Mouse (Mus musculus): ENCODE results near the gene Mex3a. TPM values are rescaled to one million over a fixed set of nuclear protein-coding genes. Genes with fewer than 3 reads are reported as not detected.

Mex3a gene
- polyA plus RNA-seq, 1 experiment from 2014 or later: 37.7 TPM

- no peak for ATAC-seq (ENCODE audit: insufficient number of reproducible peaks, insufficient read depth, low FRiP score, low TSS enrichment)
- Histone ChIP-seq H3K4me1 (peaks cover 43% of the 10 kb centered on the region), H3K4me3 (no peak overlapping the region), H3K27ac (peak overlapping the region; percentile 72), H3K4me2 (replicated peaks) (no peak overlapping the region), H3K36me3 (peaks cover 37% of the 10 kb centered on the region), H3K9me3 (no peaks in the 10 kb centered on the region), H3K27me3 (no peaks in the 10 kb centered on the region), H3K9ac (no peak overlapping the region)
- 79% methylated on average over 6 of the region's 7 CpGs for WGBS
Observed at GRCm38 (mm10) chr3:88541622-88542401, 9.6 kb downstream of the Mex3a start.

DNA sequence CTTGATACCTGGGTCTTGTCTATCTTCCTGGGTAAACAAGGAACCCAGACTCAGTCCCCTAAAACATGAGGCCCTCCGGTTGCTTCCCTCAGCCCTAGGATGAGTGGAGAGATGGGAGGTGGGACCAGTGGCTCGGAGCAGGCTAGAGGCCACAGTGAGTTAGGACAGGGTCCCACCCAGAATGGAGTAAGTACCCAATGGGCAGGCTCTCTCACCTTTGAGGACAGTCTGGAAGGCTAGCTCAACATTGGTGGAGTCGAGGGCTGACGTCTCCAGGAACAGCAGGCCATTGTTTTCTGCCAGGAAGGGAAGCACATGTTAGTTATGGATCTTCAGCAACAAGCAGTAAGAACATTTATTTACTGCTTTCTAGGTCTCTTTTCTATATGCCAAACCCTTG is 10.3 kb downstream of the Mex3a start:
- ATAC-seq (ENCODE audit: insufficient number of reproducible peaks, insufficient read depth, low FRiP score, low TSS enrichment): no peak
- Histone ChIP-seq H3K4me2 (replicated peaks) (no peak overlapping the region), H3K4me3 (no peak overlapping the region), H3K9ac (no peak overlapping the region), H3K27ac (0 out of 2 replicates have a peak overlapping the region, but pooled peaks have one; percentile 23), H3K9me3 (no peaks in the 10 kb centered on the region), H3K27me3 (no peaks in the 10 kb centered on the region), H3K36me3 (peaks cover 31% of the 10 kb centered on the region), H3K4me1 (peaks cover 37% of the 10 kb centered on the region)
- 38% methylated on average over 4 of the region's 4 CpGs for WGBS

GRCm38 (mm10) chr3:88543174-88543573 is 11.0 kb downstream of the Mex3a start:
- ATAC-seq (ENCODE audit: insufficient number of reproducible peaks, insufficient read depth, low FRiP score, low TSS enrichment): no peak
- WGBS: 77% methylated on average over 8 of the region's 8 CpGs
- Histone ChIP-seq H3K27me3 (no peaks in the 10 kb centered on the region), H3K36me3 (peaks cover 24% of the 10 kb centered on the region), H3K9me3 (no peaks in the 10 kb centered on the region), H3K4me3 (no peak overlapping the region), H3K27ac (no peak overlapping the region), H3K4me1 (peaks cover 30% of the 10 kb centered on the region), H3K9ac (no peak overlapping the region), H3K4me2 (replicated peaks) (no peak overlapping the region)

- Histone ChIP-seq H3K4me3 (no peak overlapping the region), H3K27ac (no peak overlapping the region), H3K27me3 (no peaks in the 10 kb centered on the region), H3K36me3 (peaks cover 17% of the 10 kb centered on the region), H3K9me3 (no peaks in the 10 kb centered on the region), H3K4me2 (replicated peaks) (no peak overlapping the region), H3K9ac (no peak overlapping the region), H3K4me1 (peaks cover 23% of the 10 kb centered on the region)
- ATAC-seq (ENCODE audit: insufficient number of reproducible peaks, insufficient read depth, low FRiP score, low TSS enrichment): no peak
- 69% methylated on average over 5 of the region's 5 CpGs for WGBS
Observed at GRCm38 (mm10) chr3:88543651-88544410, 11.6 kb downstream of the Mex3a start.

- H3K27ac ChIP-seq: no peak overlapping the region
- H3K9ac ChIP-seq: no peak overlapping the region
- no peak overlapping the region for H3K4me3 ChIP-seq
- no peaks in the 10 kb centered on the region for H3K27me3 ChIP-seq
- WGBS: 34% methylated on average over 5 of the region's 5 CpGs
- ATAC-seq (ENCODE audit: insufficient number of reproducible peaks, insufficient read depth, low FRiP score, low TSS enrichment): no peak
- H3K4me2 ChIP-seq (replicated peaks): no peak overlapping the region
- H3K4me1 ChIP-seq: peaks cover 19% of the 10 kb centered on the region
- H3K9me3 ChIP-seq: no peaks in the 10 kb centered on the region
- peaks cover 16% of the 10 kb centered on the region for H3K36me3 ChIP-seq
Observed at GRCm38 (mm10) chr3:88544514-88544913, 12.3 kb downstream of the Mex3a start.

DNA sequence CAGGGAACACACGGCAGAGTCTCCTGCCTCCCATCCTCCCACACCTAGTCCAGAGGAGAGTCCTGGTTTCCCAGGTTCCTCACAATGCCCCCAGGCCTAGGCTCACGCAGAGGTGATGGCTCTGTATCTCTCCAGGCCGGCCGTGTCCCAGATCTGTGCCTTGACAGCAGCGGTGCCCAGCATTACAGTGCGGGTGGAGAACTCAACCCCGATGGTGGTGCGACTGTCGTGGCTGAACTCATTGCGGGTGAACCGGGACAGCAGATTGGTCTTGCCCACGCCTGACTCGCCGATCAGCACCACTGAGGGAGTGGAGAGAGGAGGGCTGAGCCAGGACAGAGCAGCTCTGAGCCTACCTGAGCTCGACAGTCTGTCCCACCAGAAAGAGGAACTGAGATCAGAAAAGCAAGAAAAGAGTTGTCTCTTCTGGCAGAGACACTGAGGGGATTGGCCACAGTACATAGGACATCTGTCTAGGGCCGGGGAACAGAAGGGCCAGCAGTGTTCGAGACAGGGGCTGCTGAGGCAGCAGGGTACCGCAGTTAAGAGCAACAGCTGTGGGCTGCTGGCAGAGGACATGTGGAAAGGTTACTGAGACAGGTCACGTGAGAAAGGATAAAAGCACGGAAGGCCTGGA is 12.9 kb downstream of the Mex3a start:
- peaks cover 13% of the 10 kb centered on the region for H3K36me3 ChIP-seq
- no peak overlapping the region for H3K27ac ChIP-seq
- H3K4me1 ChIP-seq: peaks cover 17% of the 10 kb centered on the region
- H3K4me3 ChIP-seq: no peak overlapping the region
- WGBS: 59% methylated on average over 20 of the region's 20 CpGs
- no peaks in the 10 kb centered on the region for H3K27me3 ChIP-seq
- H3K9ac ChIP-seq: no peak overlapping the region
- no peak overlapping the region for H3K4me2 ChIP-seq (replicated peaks)
- no peaks in the 10 kb centered on the region for H3K9me3 ChIP-seq
- no peak for ATAC-seq (ENCODE audit: insufficient number of reproducible peaks, insufficient read depth, low FRiP score, low TSS enrichment)

- Histone ChIP-seq H3K9ac (no peak overlapping the region), H3K4me1 (peaks cover 11% of the 10 kb centered on the region), H3K27ac (no peak overlapping the region), H3K9me3 (no peaks in the 10 kb centered on the region), H3K36me3 (no peaks in the 10 kb centered on the region), H3K27me3 (no peaks in the 10 kb centered on the region), H3K4me3 (no peak overlapping the region), H3K4me2 (replicated peaks) (no peak overlapping the region)
- 78% methylated on average over 6 of the region's 6 CpGs for WGBS
- ATAC-seq (ENCODE audit: insufficient number of reproducible peaks, insufficient read depth, low FRiP score, low TSS enrichment): no peak
Observed at GRCm38 (mm10) chr3:88546674-88547418, 14.7 kb downstream of the Mex3a start.

- Histone ChIP-seq H3K4me2 (replicated peaks) (peak within 1 kb of the TSS; percentile 29), H3K9ac (no peak within 1 kb of the TSS), H3K36me3 (no peaks in the 10 kb centered on the region), H3K27me3 (no peaks in the 10 kb centered on the region), H3K9me3 (no peaks in the 10 kb centered on the region), H3K27ac (no peak within 1 kb of the TSS), H3K4me1 (peaks cover 11% of the 10 kb centered on the region), H3K4me3 (no peak within 1 kb of the TSS)
- ATAC-seq (ENCODE audit: insufficient number of reproducible peaks, insufficient read depth, low FRiP score, low TSS enrichment): no peak
- WGBS: 41% methylated on average over 18 of the region's 18 CpGs
Observed at GRCm38 (mm10) chr3:88548180-88548917, 16.2 kb downstream of the Mex3a start, which contains the start of gene Rab25. Rab25 (minus strand) TSS chr3:88548300.

DNA sequence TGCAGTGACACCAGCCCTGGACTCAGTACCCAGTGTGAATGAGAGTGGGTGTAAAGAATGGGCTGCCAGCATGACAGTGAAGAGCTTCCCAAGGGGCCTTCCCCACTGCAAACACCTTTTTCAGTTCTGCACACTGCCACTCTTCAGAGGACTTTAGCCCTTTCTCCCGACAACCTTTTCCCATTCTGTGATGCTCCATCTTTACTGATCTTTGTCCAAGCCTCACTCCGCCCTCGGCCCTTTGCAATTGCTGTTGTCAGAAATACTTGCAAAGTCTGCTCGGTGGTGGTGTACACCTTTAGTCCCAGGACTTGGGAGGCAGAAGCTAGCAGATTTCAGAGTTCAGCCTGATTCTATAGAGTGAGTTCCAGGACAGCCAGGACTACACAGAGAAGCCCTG is 19.4 kb downstream of the Mex3a start:
- Histone ChIP-seq H3K4me1 (peaks cover 27% of the 10 kb centered on the region), H3K27me3 (no peaks in the 10 kb centered on the region), H3K36me3 (peaks cover 10% of the 10 kb centered on the region), H3K4me3 (peak overlapping the region; percentile 87), H3K4me2 (replicated peaks) (peak overlapping the region; percentile 65), H3K9me3 (no peaks in the 10 kb centered on the region), H3K9ac (no peak overlapping the region; the same call in 1 of the 2 replicates), H3K27ac (no peak overlapping the region)
- ATAC-seq (ENCODE audit: insufficient number of reproducible peaks, insufficient read depth, low FRiP score, low TSS enrichment): no peak
- 87% methylated on average over 4 of the region's 4 CpGs for WGBS

DNA sequence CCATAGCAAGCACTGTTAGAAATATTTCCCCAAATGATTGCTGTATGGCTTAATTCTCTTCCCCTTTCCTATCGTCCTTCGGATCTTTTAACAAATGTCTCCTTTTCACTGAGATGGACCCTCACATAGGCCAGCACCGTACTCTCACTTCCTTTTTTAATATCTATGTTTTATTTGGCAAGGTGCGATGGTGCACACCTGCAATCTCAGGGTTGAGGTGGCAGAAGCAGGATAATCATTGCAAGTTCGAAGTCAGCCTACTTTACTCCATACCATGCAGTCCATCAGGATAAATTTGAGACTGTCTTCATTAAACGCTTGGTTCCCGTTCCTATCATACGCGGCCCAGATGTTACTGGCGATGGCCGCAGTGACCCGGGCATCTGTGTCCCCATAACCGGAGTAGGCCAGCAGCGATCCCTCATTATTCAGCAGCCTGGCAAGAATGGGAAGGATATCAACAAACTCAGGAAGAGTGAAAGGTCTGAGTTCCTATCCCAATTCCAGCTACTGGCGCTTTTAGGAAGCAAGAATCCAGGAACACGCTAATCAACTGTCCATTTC is 20.0 kb downstream of the Mex3a start:
- WGBS: 26% methylated on average over 16 of the region's 16 CpGs

More for the DNA sequence above, 20.0 kb downstream of the Mex3a start:
- no peak for ATAC-seq (ENCODE audit: insufficient number of reproducible peaks, insufficient read depth, low FRiP score, low TSS enrichment)
- H3K27me3 ChIP-seq: no peaks in the 10 kb centered on the region
- peaks cover 27% of the 10 kb centered on the region for H3K4me1 ChIP-seq
- no peaks in the 10 kb centered on the region for H3K9me3 ChIP-seq
- peaks cover 16% of the 10 kb centered on the region for H3K36me3 ChIP-seq
- H3K9ac ChIP-seq: peak overlapping the region; percentile 93
- peak overlapping the region; percentile 97; the same call in 1 of the 2 replicates for H3K27ac ChIP-seq
- peak overlapping the region; percentile 87 for H3K4me3 ChIP-seq
- H3K4me2 ChIP-seq (replicated peaks): peak overlapping the region; percentile 65
